Mouse (Mus musculus) gastrocnemius, adult 18-20 months (tissue): ENCODE measurements around the gene Gm8127. TPM values are rescaled to one million over a fixed set of nuclear protein-coding genes. Genes with fewer than 3 reads are reported as not detected.
"Not testable (repeated sequence)": the region's sequence is repeated elsewhere in the genome, so short reads cannot be mapped to it uniquely, and the experiment has no call there.

Experiments
- DNase-seq: peaks from one replicate; pipeline ENCODE4 v3.0.0; 2021; ENCODE audit warnings: low spot score
- long read RNA-seq, 2 experiments: library from polyadenylated mRNA; stranded (forward); transcript quantifications; one replicate each; pipeline ENCODE4 v2.0.0; 2021
- total RNA-seq, 2 experiments: library from RNA; stranded (reverse); gene quantifications; 2 replicates each; pipeline ENCODE4 v1.2.3; 2021

Gene Gm8127
- total RNA-seq, result not detected
- long read RNA-seq, experiment 1, result 0 reads
- long read RNA-seq, experiment 2, result 0 reads

GRCm38 (mm10) chr14:43293503-43293902 lies at the start of gene Gm8127:
Gene Gm8127, minus strand, starts transcription at chr14:43293832.
- DNase-seq, result not testable (repeated sequence)

GRCm38 (mm10) chr14:43337646-43338045 lies 44.0 kb upstream of the Gm8127 start:
- not testable (repeated sequence) for DNase-seq

- not testable (repeated sequence) for DNase-seq
Observed at GRCm38 (mm10) chr14:43331362-43331880, 37.8 kb upstream of the Gm8127 start.

- not testable (repeated sequence) for DNase-seq
Observed at GRCm38 (mm10) chr14:43328603-43329002, 35.0 kb upstream of the Gm8127 start.

GRCm38 (mm10) chr14:43319516-43319915 lies 25.9 kb upstream of the Gm8127 start:
- not testable (repeated sequence) for DNase-seq

GRCm38 (mm10) chr14:43278681-43279080 lies 15.0 kb downstream of the Gm8127 start:
- DNase-seq, result peak; percentile 11

- peak; percentile 21 for DNase-seq
Observed at GRCm38 (mm10) chr14:43278146-43278545, 15.5 kb downstream of the Gm8127 start.

GRCm38 (mm10) chr14:43277468-43277867 lies 16.2 kb downstream of the Gm8127 start:
- DNase-seq, result peak; percentile 20

- not testable (repeated sequence) for DNase-seq
Observed at GRCm38 (mm10) chr14:43275752-43276151, 17.9 kb downstream of the Gm8127 start.

- peak; percentile 30 for DNase-seq
Observed at GRCm38 (mm10) chr14:43274986-43275511, 18.6 kb downstream of the Gm8127 start, which contains the start of gene Gm9732. Gene Gm9732, plus strand, starts transcription at chr14:43275036.

GRCm38 (mm10) chr14:43273161-43273560 lies 20.5 kb downstream of the Gm8127 start:
- DNase-seq, result not testable (repeated sequence)

GRCm38 (mm10) chr14:43269211-43269610 lies 24.4 kb downstream of the Gm8127 start:
- DNase-seq, result not testable (repeated sequence)

GRCm38 (mm10) chr14:43268521-43269084 lies 25.0 kb downstream of the Gm8127 start:
- not testable (repeated sequence) for DNase-seq

GRCm38 (mm10) chr14:43263421-43263820 lies 30.2 kb downstream of the Gm8127 start:
- not testable (repeated sequence) for DNase-seq

- DNase-seq, result not testable (repeated sequence)
Observed at GRCm38 (mm10) chr14:43258349-43258748, 35.3 kb downstream of the Gm8127 start, which contains the start of gene Gm8126. Gene Gm8126, plus strand, starts transcription at chr14:43258649.

GRCm38 (mm10) chr14:43256511-43256910 lies 37.1 kb downstream of the Gm8127 start:
- not testable (repeated sequence) for DNase-seq

GRCm38 (mm10) chr14:43250549-43251253 lies 42.9 kb downstream of the Gm8127 start:
- DNase-seq, result not testable (repeated sequence)

- DNase-seq, result not testable (repeated sequence)
Observed at GRCm38 (mm10) chr14:43249611-43250170, 43.9 kb downstream of the Gm8127 start.
